Mouse (Mus musculus) CH12.LX (cell line): ENCODE results near the gene Pex7.

Experiments
- CTCF ChIP-seq, 2 experiments: IDR thresholded peaks in 1 of 2; conservative IDR thresholded peaks in 1 of 2; 2 replicates each; pipeline ENCODE4 v1.5.1; 2011 to 2012; ENCODE audit warnings: low read depth in 2 of 2, low read length in 2 of 2, improper control_type of control experiment in 1 of 2, inconsistent platforms in 1 of 2, mild to moderate bottlenecking in 1 of 2, moderate library complexity in 1 of 2
- E2F4 ChIP-seq: IDR thresholded peaks from 2 replicates; pipeline ENCODE4 v1.6.1; 2011; ENCODE audit warnings: low read depth, low read length, improper control_type of control experiment; ENCODE audit not compliant: insufficient replicate concordance
- EP300 ChIP-seq: IDR thresholded peaks from 2 replicates; pipeline ENCODE4 v1.6.1; 2011; ENCODE audit warnings: low read length, improper control_type of control experiment
- MAX ChIP-seq: IDR thresholded peaks from 2 replicates; pipeline ENCODE4 v1.6.1; 2011; ENCODE audit warnings: low read length, improper control_type of control experiment
- NELFE ChIP-seq: IDR thresholded peaks from 2 replicates; pipeline ENCODE4 v1.6.1; 2011; ENCODE audit warnings: low read depth, low read length, improper control_type of control experiment
- POLR2A ChIP-seq: IDR thresholded peaks from 2 replicates; pipeline ENCODE4 v1.6.1; 2011; ENCODE audit warnings: low read depth, mild to moderate bottlenecking, improper control_type of control experiment, low read length
- POLR2AphosphoS2 ChIP-seq: IDR thresholded peaks from 2 replicates; pipeline ENCODE4 v1.6.1; 2011; ENCODE audit warnings: low read depth, low read length, improper control_type of control experiment
- RAD21 ChIP-seq: IDR thresholded peaks from 2 replicates; pipeline ENCODE4 v1.6.1; 2011; ENCODE audit warnings: low read depth, mild to moderate bottlenecking, low read length, improper control_type of control experiment, moderate library complexity
- TBP ChIP-seq: conservative IDR thresholded peaks from 2 replicates; pipeline ENCODE4 v1.6.1; 2011; ENCODE audit warnings: low read depth, low read length, improper control_type of control experiment
- USF1 ChIP-seq: IDR thresholded peaks from 2 replicates; pipeline ENCODE4 v1.6.1; 2014; ENCODE audit warnings: low read depth, mild to moderate bottlenecking, inconsistent platforms, low read length, improper control_type of control experiment
- ZKSCAN1 ChIP-seq: IDR thresholded peaks from 2 replicates; pipeline ENCODE4 v1.6.1; 2012; ENCODE audit warnings: low read depth, inconsistent platforms, low read length, improper control_type of control experiment, borderline replicate concordance

GRCm38 (mm10) chr10:19924256-19924655 lies 16.8 kb upstream of the Pex7 start:
- TF ChIP-seq ZKSCAN1, result no peak
- no peak for TF ChIP-seq CTCF (conservative IDR thresholded peaks at IDR 0.05 in 1 of 2, IDR thresholded peaks at IDR 0.05 in 1 of 2; ENCODE audit: low read depth in 2 of 2, low read length in 2 of 2)
- no peak for TF ChIP-seq POLR2A
- no peak for TF ChIP-seq NELFE
- no peak for TF ChIP-seq MAX
- TF ChIP-seq EP300, result no peak
- no peak for TF ChIP-seq RAD21
- TF ChIP-seq USF1, result no peak
- no peak for TF ChIP-seq E2F4
- TF ChIP-seq POLR2AphosphoS2, result no peak
- no peak for TF ChIP-seq TBP
